Mouse (Mus musculus): ENCODE results near the gene Mrrf.

DNA sequence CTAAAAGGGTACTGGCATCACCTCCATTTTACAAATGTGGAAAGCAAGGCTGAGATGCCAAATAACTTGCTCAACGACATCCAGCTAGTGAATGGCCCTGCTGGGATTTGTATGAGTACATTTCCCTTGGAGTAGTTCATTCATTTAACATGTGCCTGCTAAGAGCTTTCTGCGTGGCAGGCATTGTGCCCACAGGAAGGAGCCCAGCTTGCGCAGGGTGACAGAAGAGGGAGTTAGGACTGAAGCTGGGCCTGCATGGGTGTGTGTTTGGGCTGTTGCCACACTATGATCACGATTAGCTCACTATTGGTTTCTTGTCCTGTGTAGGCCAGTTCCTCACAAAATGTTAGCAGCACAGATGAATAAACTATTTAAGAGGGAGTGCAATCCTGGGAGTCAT is 84.7 kb downstream of the Mrrf start:
- TF ChIP-seq CTCF (IDR thresholded peaks at IDR 0.05; ENCODE audit: low read depth) (no peak), EP300 (IDR thresholded peaks at IDR 0.05; ENCODE audit: low read depth) (no peak)

All from liver, postnatal 0 days (tissue).